Mouse (Mus musculus): ENCODE data around the gene Ccdc162. TPM values are rescaled to one million over a fixed set of nuclear protein-coding genes. Genes with fewer than 3 reads are reported as not detected.
A peak's percentile ranks its signal among the peaks of the same experiment; 100 is the strongest.

The Ccdc162 gene
- polyA plus RNA-seq, 1 experiment from 2014 or later, result 1.4 TPM

DNA sequence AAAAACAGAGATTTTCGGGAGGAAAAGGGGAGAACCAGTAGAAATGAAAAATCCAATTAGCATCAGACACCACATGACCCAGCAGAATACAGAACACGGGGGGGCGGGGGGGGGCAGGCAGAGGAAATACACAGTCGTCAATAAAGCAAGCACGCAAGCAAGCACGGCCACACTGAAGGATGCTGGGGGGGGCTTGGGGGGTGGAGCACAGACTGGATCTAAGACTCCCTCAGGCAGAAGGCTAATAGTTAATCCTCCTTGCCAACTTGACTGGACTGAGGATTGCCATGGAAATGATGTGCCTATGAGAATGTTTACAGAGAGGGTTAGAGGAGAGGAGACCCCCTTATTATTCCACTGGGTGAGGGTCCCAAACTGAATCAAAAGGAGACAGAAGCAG lies 19.0 kb upstream of the Ccdc162 start:
- ATAC-seq (ENCODE audit: low FRiP score), result no peak
- Histone ChIP-seq H3K4me2 (replicated peaks) (no peak overlapping the region), H3K27ac (no peak overlapping the region), H3K4me3 (no peak overlapping the region), H3K27me3 (no peaks in the 10 kb centered on the region), H3K36me3 (peaks cover 15% of the 10 kb centered on the region), H3K9me3 (replicated peaks) (no peaks in the 10 kb centered on the region), H3K9ac (no peak overlapping the region), H3K4me1 (no peaks in the 10 kb centered on the region)
- WGBS, result 80% methylated on average over 6 of the region's 6 CpGs

DNA sequence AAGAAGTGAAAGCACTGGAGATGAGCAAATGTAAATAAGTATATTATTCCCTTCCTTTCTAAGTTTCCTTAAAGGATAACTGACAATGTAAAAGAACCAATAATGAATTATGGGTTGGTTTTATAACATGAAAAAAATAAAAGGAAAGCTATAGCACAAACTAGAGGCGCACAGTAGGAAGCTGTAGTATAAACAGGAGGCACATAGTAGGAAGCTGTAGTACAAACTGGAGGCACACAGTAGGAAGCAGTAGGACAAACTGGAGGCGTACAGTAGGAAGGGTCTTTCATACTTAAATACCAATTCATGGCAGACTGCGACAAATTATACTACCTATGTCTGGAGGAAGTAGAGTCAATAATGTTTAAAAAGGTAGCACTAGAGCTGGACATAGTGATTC lies 16.8 kb upstream of the Ccdc162 start:
- WGBS, result 97% methylated on average over 3 of the region's 3 CpGs
- Histone ChIP-seq H3K27ac (no peak overlapping the region), H3K36me3 (peaks cover 15% of the 10 kb centered on the region), H3K4me1 (no peaks in the 10 kb centered on the region), H3K9me3 (replicated peaks) (no peaks in the 10 kb centered on the region), H3K4me3 (no peak overlapping the region), H3K9ac (no peak overlapping the region), H3K27me3 (no peaks in the 10 kb centered on the region), H3K4me2 (replicated peaks) (no peak overlapping the region)
- no peak for ATAC-seq (ENCODE audit: low FRiP score)

DNA sequence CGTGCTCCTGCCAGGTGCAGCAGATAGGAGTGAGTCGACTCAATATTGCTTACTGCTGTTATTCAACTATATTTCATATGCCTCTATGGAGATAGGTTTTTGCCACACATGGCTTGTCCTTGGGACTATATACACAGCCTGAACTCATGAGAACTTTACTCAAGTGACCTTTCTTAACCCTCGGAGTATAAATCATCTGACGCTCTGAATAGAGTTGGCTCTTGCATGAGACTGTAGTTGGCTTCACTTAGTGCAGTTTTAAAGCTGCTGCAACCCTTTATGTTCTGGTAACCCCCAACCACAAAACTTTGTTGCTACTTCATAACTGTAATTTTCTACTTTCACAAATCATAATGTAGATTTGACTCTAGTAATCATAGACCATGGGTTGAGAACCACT lies 15.5 kb upstream of the Ccdc162 start:
- H3K36me3 ChIP-seq, result peaks cover 8% of the 10 kb centered on the region
- H3K9ac ChIP-seq, result no peak overlapping the region
- H3K4me3 ChIP-seq, result no peak overlapping the region
- H3K27ac ChIP-seq, result no peak overlapping the region
- no peak overlapping the region for H3K4me2 ChIP-seq (replicated peaks)
- no peaks in the 10 kb centered on the region for H3K4me1 ChIP-seq
- WGBS, result 93% methylated on average over 4 of the region's 4 CpGs
- no peak for ATAC-seq (ENCODE audit: low FRiP score)
- H3K9me3 ChIP-seq (replicated peaks), result no peaks in the 10 kb centered on the region
- no peaks in the 10 kb centered on the region for H3K27me3 ChIP-seq

DNA sequence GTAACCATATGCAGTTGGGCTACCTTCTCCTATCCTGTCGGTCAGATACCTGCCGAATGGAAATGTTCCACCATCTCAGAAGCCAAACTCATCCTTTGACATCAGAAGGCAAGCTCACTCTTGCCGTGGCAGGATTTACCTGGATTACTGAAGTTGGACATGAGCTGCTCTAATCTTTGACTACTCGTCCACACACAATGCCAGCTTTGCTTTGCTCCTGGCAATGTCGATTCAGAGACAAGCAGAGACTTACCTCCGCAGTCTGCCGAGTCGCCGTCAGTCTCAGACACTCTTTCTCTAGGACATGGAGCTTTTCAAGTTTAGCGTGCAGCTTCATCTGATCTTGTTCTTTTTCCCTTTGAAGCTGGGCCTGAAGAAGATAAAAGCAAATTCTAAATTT lies 14.3 kb upstream of the Ccdc162 start:
- H3K27me3 ChIP-seq, result no peaks in the 10 kb centered on the region
- WGBS, result 95% methylated on average over 10 of the region's 10 CpGs
- no peak overlapping the region for H3K27ac ChIP-seq
- no peak overlapping the region for H3K4me3 ChIP-seq
- H3K4me2 ChIP-seq (replicated peaks), result no peak overlapping the region
- no peak overlapping the region for H3K9ac ChIP-seq
- H3K36me3 ChIP-seq, result peaks cover 8% of the 10 kb centered on the region
- no peak for ATAC-seq (ENCODE audit: low FRiP score)
- no peaks in the 10 kb centered on the region for H3K4me1 ChIP-seq
- no peaks in the 10 kb centered on the region for H3K9me3 ChIP-seq (replicated peaks)

DNA sequence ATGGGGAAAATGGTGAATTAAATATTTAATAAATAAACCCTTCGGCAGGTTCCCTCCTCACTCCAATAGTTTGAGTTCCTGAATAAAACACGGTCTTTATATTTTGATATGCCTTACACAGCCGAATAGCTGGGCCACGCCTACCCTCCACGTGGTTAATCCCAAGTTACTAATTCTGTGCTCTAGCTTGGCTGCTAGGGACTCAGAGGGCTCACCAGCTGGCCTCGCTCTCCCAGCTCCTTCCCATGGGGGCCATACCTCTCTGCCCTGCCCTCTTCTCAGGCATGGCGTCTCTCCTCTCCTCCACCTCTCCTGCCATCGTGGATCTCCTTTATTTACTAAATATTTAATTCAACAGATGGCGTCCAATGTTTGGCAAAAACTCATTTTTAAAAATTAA lies 9.8 kb upstream of the Ccdc162 start:
- H3K27me3 ChIP-seq, result no peaks in the 10 kb centered on the region
- ATAC-seq (ENCODE audit: low FRiP score), result no peak
- WGBS, result 82% methylated on average over 9 of the region's 9 CpGs

DNA sequence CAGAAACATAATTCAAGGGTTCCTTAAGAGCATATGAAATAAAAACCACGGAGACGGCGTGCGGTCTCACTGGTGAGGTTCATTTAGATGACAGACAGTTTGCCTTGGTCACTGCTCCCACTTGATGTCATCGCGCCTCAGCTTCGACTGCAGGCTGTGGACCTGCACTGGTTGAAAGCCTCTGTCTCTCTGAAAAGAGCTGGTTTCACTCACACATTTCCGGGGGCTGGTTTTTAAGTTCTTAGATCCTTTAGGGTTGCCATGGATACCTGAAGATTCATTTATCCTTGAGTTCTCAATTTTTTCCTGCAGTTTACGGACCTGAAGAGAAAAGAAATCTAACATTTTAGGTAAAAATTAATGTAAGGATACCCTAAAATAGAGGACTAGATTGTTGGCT lies 3.2 kb upstream of the Ccdc162 start:
- no peaks in the 10 kb centered on the region for H3K36me3 ChIP-seq
- H3K9me3 ChIP-seq (replicated peaks), result no peaks in the 10 kb centered on the region
- H3K27me3 ChIP-seq, result no peaks in the 10 kb centered on the region
- ATAC-seq (ENCODE audit: low FRiP score), result no peak
- no peak overlapping the region for H3K27ac ChIP-seq
- H3K4me3 ChIP-seq, result no peak overlapping the region
- H3K4me2 ChIP-seq (replicated peaks), result no peak overlapping the region
- no peak overlapping the region for H3K9ac ChIP-seq
- H3K4me1 ChIP-seq, result peaks cover 15% of the 10 kb centered on the region
- WGBS, result 62% methylated on average over 9 of the region's 9 CpGs

More for the DNA sequence above, 9.8 kb upstream of the Ccdc162 start:
- H3K4me1 ChIP-seq, result no peaks in the 10 kb centered on the region
- H3K4me3 ChIP-seq, result no peak overlapping the region
- no peak overlapping the region for H3K9ac ChIP-seq
- H3K4me2 ChIP-seq (replicated peaks), result no peak overlapping the region
- H3K9me3 ChIP-seq (replicated peaks), result no peaks in the 10 kb centered on the region
- no peak overlapping the region for H3K27ac ChIP-seq
- peaks cover 8% of the 10 kb centered on the region for H3K36me3 ChIP-seq

DNA sequence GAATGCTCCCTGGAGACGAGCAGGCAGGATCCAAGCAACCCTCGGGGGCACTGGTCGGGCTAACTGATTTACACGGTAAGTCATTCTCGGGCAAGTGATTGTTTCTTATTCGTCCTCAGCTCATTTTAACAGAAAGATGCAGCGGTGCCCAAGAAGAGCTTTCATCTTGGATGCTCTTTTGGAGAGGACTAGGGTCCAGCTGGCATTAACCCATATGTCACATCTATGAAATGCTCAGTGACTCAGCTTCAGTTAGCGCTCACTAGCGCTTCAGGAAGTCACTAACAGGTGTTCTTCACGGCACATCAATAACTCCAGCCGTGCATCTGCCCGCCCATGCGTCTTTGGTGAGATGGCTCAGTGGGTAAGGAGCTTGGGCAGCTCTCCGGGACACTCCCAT lies 877 bp downstream of the Ccdc162 start:
- Histone ChIP-seq H3K4me3 (no peak overlapping the region), H3K36me3 (no peaks in the 10 kb centered on the region), H3K4me2 (replicated peaks) (peak overlapping the region; percentile 30; the same call in 1 of the 2 replicates), H3K9ac (no peak overlapping the region), H3K9me3 (replicated peaks) (no peaks in the 10 kb centered on the region), H3K4me1 (peaks cover 15% of the 10 kb centered on the region), H3K27ac (no peak overlapping the region), H3K27me3 (no peaks in the 10 kb centered on the region)
- 70% methylated on average over 14 of the region's 14 CpGs for WGBS
- ATAC-seq (ENCODE audit: low FRiP score), result no peak

DNA sequence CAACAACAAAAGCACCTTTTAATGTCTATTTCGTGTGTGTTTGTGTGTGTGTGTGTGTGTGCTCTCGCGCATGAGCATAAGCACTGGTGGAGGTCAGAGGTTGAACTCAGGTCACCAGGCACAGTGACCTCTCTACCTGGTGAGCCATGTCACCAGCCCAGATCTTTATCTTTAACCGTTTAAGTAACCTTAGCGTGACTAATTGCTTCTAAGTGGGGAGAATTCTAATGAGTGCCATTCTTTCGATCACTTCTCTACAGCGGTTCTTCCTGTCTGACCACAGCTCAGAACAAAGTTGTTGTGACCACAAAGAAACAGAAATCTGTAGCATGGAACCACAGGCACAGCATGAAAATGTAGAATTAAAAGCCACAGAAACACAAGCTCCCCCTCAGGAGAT lies 5.0 kb downstream of the Ccdc162 start:
- Histone ChIP-seq H3K9ac (no peak overlapping the region), H3K36me3 (no peaks in the 10 kb centered on the region), H3K4me2 (replicated peaks) (no peak overlapping the region), H3K9me3 (replicated peaks) (no peaks in the 10 kb centered on the region), H3K27ac (no peak overlapping the region), H3K27me3 (no peaks in the 10 kb centered on the region), H3K4me1 (peaks cover 9% of the 10 kb centered on the region), H3K4me3 (no peak overlapping the region)
- WGBS, result 37% methylated on average over 7 of the region's 7 CpGs
- ATAC-seq (ENCODE audit: low FRiP score), result no peak

DNA sequence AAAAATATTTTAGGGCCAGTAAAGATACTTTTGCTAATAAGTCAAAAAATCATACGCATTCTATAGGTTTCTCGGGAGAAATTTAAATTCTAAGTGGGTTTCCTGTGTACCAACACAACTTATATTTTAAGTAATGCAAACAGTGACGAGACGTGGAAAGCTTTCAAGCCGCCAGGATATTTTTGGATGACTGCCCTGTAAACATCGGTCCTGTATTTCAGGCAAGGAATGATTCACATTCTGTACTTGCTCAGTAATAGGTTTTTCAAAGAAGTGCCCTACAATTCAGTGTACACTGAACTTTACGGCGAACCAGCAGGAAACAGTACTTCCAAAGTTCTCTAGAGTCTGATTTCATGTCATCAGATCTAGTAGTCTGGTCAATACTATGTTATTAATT lies 5.7 kb downstream of the Ccdc162 start:
- WGBS, result 95% methylated on average over 8 of the region's 8 CpGs
- Histone ChIP-seq H3K36me3 (no peaks in the 10 kb centered on the region), H3K4me3 (no peak overlapping the region), H3K4me1 (peaks cover 2% of the 10 kb centered on the region; the same call in 1 of the 2 replicates), H3K4me2 (replicated peaks) (no peak overlapping the region), H3K27ac (no peak overlapping the region), H3K27me3 (no peaks in the 10 kb centered on the region), H3K9me3 (replicated peaks) (no peaks in the 10 kb centered on the region), H3K9ac (no peak overlapping the region)
- no peak for ATAC-seq (ENCODE audit: low FRiP score)

DNA sequence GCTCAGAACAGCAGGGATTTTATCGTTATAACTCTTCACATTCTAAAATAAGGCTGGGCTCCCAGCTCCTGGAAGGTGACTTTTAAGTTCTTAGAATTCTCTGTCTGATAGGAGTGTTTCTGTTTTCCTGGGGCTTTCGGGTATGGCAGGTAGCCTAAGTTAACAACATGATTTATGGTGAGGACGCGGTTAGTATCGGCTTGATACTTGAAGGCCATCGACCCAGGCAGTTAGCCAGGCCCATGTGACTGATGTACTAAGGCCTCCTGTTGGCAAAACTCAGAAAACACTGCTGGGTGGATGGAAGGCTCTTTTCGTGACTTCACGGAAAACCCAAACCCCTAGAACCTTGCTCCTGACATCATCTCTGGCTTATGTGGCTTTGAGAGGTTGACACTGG lies 7.1 kb downstream of the Ccdc162 start:
- Histone ChIP-seq H3K4me1 (no peaks in the 10 kb centered on the region), H3K4me2 (replicated peaks) (no peak overlapping the region), H3K27me3 (no peaks in the 10 kb centered on the region), H3K4me3 (no peak overlapping the region), H3K9ac (no peak overlapping the region), H3K36me3 (no peaks in the 10 kb centered on the region), H3K9me3 (replicated peaks) (no peaks in the 10 kb centered on the region), H3K27ac (no peak overlapping the region)
- ATAC-seq (ENCODE audit: low FRiP score), result no peak
- 94% methylated on average over 8 of the region's 8 CpGs for WGBS

DNA sequence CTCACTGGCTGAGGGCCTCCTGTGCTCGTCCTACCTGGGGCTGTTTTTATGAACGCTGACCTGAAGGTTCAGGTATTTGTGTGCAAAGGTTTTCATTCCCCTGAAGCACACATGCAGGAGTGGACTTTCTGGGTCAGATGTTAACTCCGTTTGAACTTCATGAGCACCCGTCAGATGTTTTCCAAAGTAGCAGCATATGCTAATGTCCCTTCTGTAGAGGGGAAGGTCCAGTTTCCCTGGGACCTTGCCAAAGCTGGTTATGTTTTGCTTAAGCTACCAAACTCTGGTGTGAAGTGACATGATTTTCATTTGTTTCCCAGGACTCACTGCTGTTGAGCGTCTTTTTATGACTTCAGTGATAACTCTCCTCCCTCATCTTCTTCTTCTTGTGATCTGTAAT lies 16.8 kb downstream of the Ccdc162 start:
- no peak overlapping the region for H3K27ac ChIP-seq
- no peaks in the 10 kb centered on the region for H3K36me3 ChIP-seq
- no peak overlapping the region for H3K4me3 ChIP-seq
- no peaks in the 10 kb centered on the region for H3K27me3 ChIP-seq
- no peaks in the 10 kb centered on the region for H3K4me1 ChIP-seq
- 82% methylated on average over 5 of the region's 5 CpGs for WGBS
- H3K9me3 ChIP-seq (replicated peaks), result no peaks in the 10 kb centered on the region
- no peak overlapping the region for H3K9ac ChIP-seq
- no peak overlapping the region for H3K4me2 ChIP-seq (replicated peaks)
- no peak for ATAC-seq (ENCODE audit: low FRiP score)

DNA sequence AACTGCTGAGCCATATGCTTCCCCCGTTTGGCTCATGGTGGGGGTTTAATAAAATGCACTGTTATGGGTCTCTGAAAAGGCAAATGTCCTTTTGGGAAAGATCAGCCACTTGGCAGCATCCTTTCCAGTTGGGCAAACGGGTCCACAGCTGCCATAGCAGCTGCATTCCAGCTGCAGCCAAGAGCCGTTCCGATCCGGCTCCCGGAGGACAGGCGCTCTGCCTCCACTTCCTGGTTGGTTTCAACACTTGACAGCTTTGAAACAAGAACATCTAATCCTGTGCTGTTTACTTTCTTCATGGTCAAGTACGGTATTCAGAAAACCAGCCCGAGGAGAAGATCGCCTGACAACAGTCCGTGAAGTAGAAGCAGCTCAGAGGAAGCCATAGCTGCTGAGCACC lies 19.4 kb downstream of the Ccdc162 start:
- H3K27me3 ChIP-seq, result no peaks in the 10 kb centered on the region
- no peak overlapping the region for H3K4me3 ChIP-seq
- H3K36me3 ChIP-seq, result no peaks in the 10 kb centered on the region
- H3K27ac ChIP-seq, result no peak overlapping the region
- no peak overlapping the region for H3K4me2 ChIP-seq (replicated peaks)
- WGBS, result 80% methylated on average over 11 of the region's 11 CpGs
- H3K9me3 ChIP-seq (replicated peaks), result no peaks in the 10 kb centered on the region
- H3K9ac ChIP-seq, result no peak overlapping the region
- no peak for ATAC-seq (ENCODE audit: low FRiP score)
- no peaks in the 10 kb centered on the region for H3K4me1 ChIP-seq

DNA sequence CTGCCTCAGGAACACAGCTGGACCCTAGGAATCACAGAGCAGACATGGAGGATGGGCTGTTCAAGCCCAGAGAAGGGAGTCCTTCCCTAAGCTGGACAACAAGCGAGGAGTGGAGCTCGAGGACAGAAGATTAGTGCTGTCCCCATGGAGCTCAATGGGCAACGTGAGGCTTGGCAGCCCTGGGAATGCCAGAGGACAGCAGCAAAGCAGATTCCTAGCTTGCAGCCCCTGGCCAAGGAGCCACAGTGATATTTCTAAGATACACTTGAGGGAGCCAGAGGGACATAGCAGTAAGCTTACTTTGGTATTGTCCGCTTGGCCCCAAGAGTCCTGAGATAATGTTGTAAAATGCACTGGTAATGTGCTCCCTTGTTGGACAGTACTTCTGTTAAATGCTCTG lies 25.5 kb downstream of the Ccdc162 start:
- ATAC-seq (ENCODE audit: low FRiP score), result no peak
- peaks cover 10% of the 10 kb centered on the region for H3K9me3 ChIP-seq (replicated peaks)
- WGBS, result 66% methylated on average over 4 of the region's 4 CpGs

More for the DNA sequence above, 25.5 kb downstream of the Ccdc162 start:
- no peak overlapping the region for H3K27ac ChIP-seq
- H3K4me2 ChIP-seq (replicated peaks), result no peak overlapping the region
- no peaks in the 10 kb centered on the region for H3K4me1 ChIP-seq
- H3K9ac ChIP-seq, result no peak overlapping the region
- H3K4me3 ChIP-seq, result no peak overlapping the region
- no peaks in the 10 kb centered on the region for H3K36me3 ChIP-seq
- H3K27me3 ChIP-seq, result no peaks in the 10 kb centered on the region; the same call in 1 of the 2 replicates
